Mouse (Mus musculus) liver, adult 2 months (tissue): ENCODE measurements around the gene Tmcc2.

Experiments used
- CTCF ChIP-seq: fragments of 200-500 bp; IDR thresholded peaks from 2 replicates; pipeline ENCODE4 v1.5.1; 2011; ENCODE audit warnings: low read depth, low read length, control low read depth
- POLR2A ChIP-seq: fragments of 200-500 bp; IDR thresholded peaks from 2 replicates; pipeline ENCODE4 v1.6.1; 2011; ENCODE audit warnings: low read length, control low read depth; ENCODE audit not compliant: insufficient read depth; ENCODE audit errors: extremely low read depth

DNA sequence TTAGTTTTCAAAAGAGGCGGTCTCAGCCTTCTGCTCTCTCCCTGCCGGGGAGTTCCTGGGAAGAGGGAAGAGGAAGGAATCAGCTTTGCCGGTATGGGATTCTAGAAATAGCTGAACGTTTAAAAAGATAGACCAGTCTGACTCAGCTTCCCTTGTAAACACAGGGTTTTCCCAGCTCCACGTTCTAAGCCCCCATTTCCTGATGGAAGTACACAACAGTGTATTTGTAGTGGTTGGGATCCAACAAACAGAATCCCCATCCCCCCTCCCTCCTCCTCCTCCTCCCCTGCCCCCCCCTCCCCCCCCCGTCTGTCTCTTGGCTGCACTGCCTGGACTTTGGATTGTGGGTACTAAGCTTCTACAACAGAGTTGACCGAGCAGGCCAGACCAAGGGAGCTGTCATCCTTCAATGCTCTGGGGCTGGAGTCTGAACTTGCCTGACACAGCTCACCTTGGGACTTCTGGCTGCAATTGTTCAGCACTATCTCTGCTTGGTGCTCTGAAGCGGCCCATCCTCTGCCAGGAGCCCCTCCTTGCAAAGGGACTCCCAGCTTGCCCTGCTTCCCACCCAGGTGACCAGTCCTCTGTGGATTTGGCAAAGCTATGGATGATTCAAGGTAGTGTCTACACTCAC, 52.9 kb downstream of the Tmcc2 start:
- TF ChIP-seq CTCF (no peak), POLR2A (no peak)
